Mouse (Mus musculus) heart, embryonic 10.5 days (tissue): Measurements from ENCODE around the gene Yme1l1. TPM values are rescaled to one million over a fixed set of nuclear protein-coding genes. Genes with fewer than 3 reads are reported as not detected.

Experiments
- DNase-seq: peaks from one replicate; pipeline ENCODE4 v3.0.0-alpha.2; 2017; ENCODE audit warnings: low spot score
- H3K27ac ChIP-seq: fragments of 300-500 bp; sonication (generic); 2 replicates; pipeline ENCODE4 v1.5.1; 2016; ENCODE audit warnings: mild to moderate bottlenecking
- H3K27me3 ChIP-seq: fragments of 300-500 bp; sonication (generic); 2 replicates; pipeline ENCODE4 v1.6.1; 2016; ENCODE audit warnings: mild to moderate bottlenecking; ENCODE audit not compliant: poor library complexity, insufficient read depth, severe bottlenecking
- H3K36me3 ChIP-seq: fragments of 300-500 bp; sonication (generic); 2 replicates; pipeline ENCODE4 v1.6.1; 2016; ENCODE audit warnings: mild to moderate bottlenecking, moderate library complexity
- H3K4me1 ChIP-seq: fragments of 300-500 bp; sonication (generic); 2 replicates; pipeline ENCODE4 v1.6.1; 2016; ENCODE audit warnings: mild to moderate bottlenecking
- H3K4me3 ChIP-seq: fragments of 300-500 bp; sonication (generic); 2 replicates; pipeline ENCODE4 v1.5.1; 2016; ENCODE audit warnings: mild to moderate bottlenecking, moderate library complexity
- H3K9me3 ChIP-seq: fragments of 300-500 bp; sonication (generic); 2 replicates; pipeline ENCODE4 v1.6.1; 2016; ENCODE audit warnings: mild to moderate bottlenecking, moderate library complexity
- WGBS: fragments of 180-500 bp; shearing (Covaris S2); methylation state at CpG from one replicate; pipeline ENCODE4 v1.1.7; 2016; 5-methylcytosine and 5-hydroxymethylcytosine counted together
- polyA plus RNA-seq: library from polyadenylated mRNA; unstranded; fragments of >200 nt; fragmentation: Nextera tagmentation; extraction: Ambion mirVana; gene quantifications from 2 replicates; pipeline ENCODE4 v1.2.1, GENCODE M21; 2016

The Yme1l1 gene
- polyA plus RNA-seq: 56.5 and 64.0 TPM in 2 replicates

- H3K27ac ChIP-seq: peak within 1 kb of the TSS; percentile 93
- peak within 1 kb of the TSS; percentile 76 for H3K4me3 ChIP-seq
- peaks cover 9% of the 10 kb centered on the region for H3K36me3 ChIP-seq
- peak; percentile 98 for DNase-seq
- no peaks in the 10 kb centered on the region for H3K9me3 ChIP-seq
- H3K4me1 ChIP-seq: peaks cover 18% of the 10 kb centered on the region
- under 1% methylated on average over 61 of the region's 61 CpGs for WGBS
- H3K27me3 ChIP-seq: no peaks in the 10 kb centered on the region
Observed at GRCm38 (mm10) chr2:23155777-23156607, at the start of gene Yme1l1, which contains the start of gene Mastl. Yme1l1 (plus strand) TSS chr2:23156369. Mastl (minus strand) TSS chr2:23156024.

GRCm38 (mm10) chr2:23119573-23119972 is 36.6 kb upstream of the Yme1l1 start:
- Histone ChIP-seq H3K27me3 (no peaks in the 10 kb centered on the region), H3K9me3 (no peaks in the 10 kb centered on the region), H3K27ac (no peak overlapping the region), H3K4me1 (no peaks in the 10 kb centered on the region), H3K4me3 (no peak overlapping the region), H3K36me3 (peaks cover 37% of the 10 kb centered on the region)
- DNase-seq: no peak

GRCm38 (mm10) chr2:23155199-23155621 is 959 bp upstream of the Yme1l1 start:
- Histone ChIP-seq H3K27me3 (no peaks in the 10 kb centered on the region), H3K27ac (peak overlapping the region; percentile 93), H3K4me3 (peak overlapping the region; percentile 76), H3K4me1 (peaks cover 18% of the 10 kb centered on the region), H3K36me3 (peaks cover 11% of the 10 kb centered on the region), H3K9me3 (no peaks in the 10 kb centered on the region)
- DNase-seq: no peak
- WGBS: 7% methylated on average over 5 of the region's 5 CpGs

GRCm38 (mm10) chr2:23156608-23157081 is 476 bp downstream of the Yme1l1 start:
- H3K27ac ChIP-seq: peak overlapping the region; percentile 93
- DNase-seq: no peak
- H3K36me3 ChIP-seq: peaks cover 16% of the 10 kb centered on the region
- H3K4me3 ChIP-seq: peak overlapping the region; percentile 76
- WGBS: under 1% methylated on average over 17 of the region's 17 CpGs
- peaks cover 18% of the 10 kb centered on the region for H3K4me1 ChIP-seq
- no peaks in the 10 kb centered on the region for H3K27me3 ChIP-seq
- H3K9me3 ChIP-seq: no peaks in the 10 kb centered on the region

- H3K36me3 ChIP-seq: peaks cover 87% of the 10 kb centered on the region
- no peaks in the 10 kb centered on the region for H3K4me1 ChIP-seq
- H3K9me3 ChIP-seq: no peaks in the 10 kb centered on the region
- 78% methylated on average over 3 of the region's 3 CpGs for WGBS
- H3K27ac ChIP-seq: no peak overlapping the region
- no peaks in the 10 kb centered on the region for H3K27me3 ChIP-seq
- no peak overlapping the region for H3K4me3 ChIP-seq
- no peak for DNase-seq
Observed at GRCm38 (mm10) chr2:23172305-23172704, 16.1 kb downstream of the Yme1l1 start.

- WGBS: 80% methylated on average over 1 of the region's 1 CpGs
Observed at GRCm38 (mm10) chr2:23194366-23194765, 38.2 kb downstream of the Yme1l1 start.

GRCm38 (mm10) chr2:23201034-23201433 is 44.9 kb downstream of the Yme1l1 start:
- no peaks in the 10 kb centered on the region for H3K9me3 ChIP-seq
- H3K27me3 ChIP-seq: no peaks in the 10 kb centered on the region
- DNase-seq: no peak
- no peak overlapping the region for H3K27ac ChIP-seq
- H3K4me3 ChIP-seq: no peak overlapping the region
- peaks cover 8% of the 10 kb centered on the region for H3K4me1 ChIP-seq
- 84% methylated on average over 1 of the region's 1 CpGs for WGBS
- H3K36me3 ChIP-seq: peaks cover 30% of the 10 kb centered on the region

More at GRCm38 (mm10) chr2:23194366-23194765, 38.2 kb downstream of the Yme1l1 start:
- H3K36me3 ChIP-seq: peaks cover 87% of the 10 kb centered on the region
- no peak for DNase-seq
- H3K4me3 ChIP-seq: no peak overlapping the region
- H3K4me1 ChIP-seq: no peaks in the 10 kb centered on the region
- H3K9me3 ChIP-seq: no peaks in the 10 kb centered on the region
- no peak overlapping the region for H3K27ac ChIP-seq
- H3K27me3 ChIP-seq: no peaks in the 10 kb centered on the region

- Histone ChIP-seq H3K27ac (no peak overlapping the region), H3K4me3 (no peak overlapping the region), H3K27me3 (no peaks in the 10 kb centered on the region), H3K4me1 (peaks cover 8% of the 10 kb centered on the region), H3K36me3 (peaks cover 16% of the 10 kb centered on the region), H3K9me3 (no peaks in the 10 kb centered on the region)
- WGBS: 49% methylated on average over 15 of the region's 15 CpGs
- DNase-seq: no peak
Observed at GRCm38 (mm10) chr2:23202900-23203670, 46.9 kb downstream of the Yme1l1 start.

GRCm38 (mm10) chr2:23207070-23207526 is 50.9 kb downstream of the Yme1l1 start, which contains the start of gene 4931423N10Rik:
4931423N10Rik (plus strand) TSS chr2:23207476.
- H3K9me3 ChIP-seq: no peaks in the 10 kb centered on the region
- no peak within 1 kb of the TSS for H3K4me3 ChIP-seq
- no peaks in the 10 kb centered on the region for H3K27me3 ChIP-seq
- no peaks in the 10 kb centered on the region for H3K36me3 ChIP-seq
- WGBS: 74% methylated on average over 15 of the region's 15 CpGs
- peaks cover 8% of the 10 kb centered on the region for H3K4me1 ChIP-seq
- no peak for DNase-seq
- no peak within 1 kb of the TSS for H3K27ac ChIP-seq

GRCm38 (mm10) chr2:23213661-23214060 is 57.5 kb downstream of the Yme1l1 start:
- H3K27ac ChIP-seq: no peak overlapping the region
- no peaks in the 10 kb centered on the region for H3K9me3 ChIP-seq
- no peaks in the 10 kb centered on the region for H3K4me1 ChIP-seq
- no peak overlapping the region for H3K4me3 ChIP-seq
- no peak for DNase-seq
- WGBS: 73% methylated on average over 5 of the region's 5 CpGs
- no peaks in the 10 kb centered on the region for H3K36me3 ChIP-seq
- H3K27me3 ChIP-seq: no peaks in the 10 kb centered on the region

GRCm38 (mm10) chr2:23225199-23225598 is 69.0 kb downstream of the Yme1l1 start:
- DNase-seq: no peak
- H3K4me3 ChIP-seq: no peak overlapping the region
- H3K27me3 ChIP-seq: no peaks in the 10 kb centered on the region
- H3K9me3 ChIP-seq: no peaks in the 10 kb centered on the region
- H3K36me3 ChIP-seq: no peaks in the 10 kb centered on the region
- no peak overlapping the region for H3K27ac ChIP-seq
- WGBS: 47% methylated on average over 7 of the region's 7 CpGs
- no peaks in the 10 kb centered on the region for H3K4me1 ChIP-seq

- no peak overlapping the region for H3K4me3 ChIP-seq
- DNase-seq: no peak
- no peaks in the 10 kb centered on the region for H3K9me3 ChIP-seq
- 68% methylated on average over 2 of the region's 2 CpGs for WGBS
- H3K4me1 ChIP-seq: no peaks in the 10 kb centered on the region
- no peaks in the 10 kb centered on the region; the same call in 1 of the 2 replicates for H3K27me3 ChIP-seq
- H3K36me3 ChIP-seq: no peaks in the 10 kb centered on the region
- H3K27ac ChIP-seq: no peak overlapping the region
Observed at GRCm38 (mm10) chr2:23228463-23228862, 72.3 kb downstream of the Yme1l1 start.
